Mouse (Mus musculus): ENCODE data around the gene CK137956.

The CK137956 gene

GRCm38 (mm10) chr4:127970901-127971868, at the start of gene CK137956:
Gene CK137956, minus strand, starts transcription at chr4:127970951.
- DNase-seq: no peak

- peak; percentile 57 to 62 for DNase-seq
These were observed 48.7 kb upstream of the CK137956 start for GRCm38 (mm10) chr4:128019465-128019864.

DNA sequence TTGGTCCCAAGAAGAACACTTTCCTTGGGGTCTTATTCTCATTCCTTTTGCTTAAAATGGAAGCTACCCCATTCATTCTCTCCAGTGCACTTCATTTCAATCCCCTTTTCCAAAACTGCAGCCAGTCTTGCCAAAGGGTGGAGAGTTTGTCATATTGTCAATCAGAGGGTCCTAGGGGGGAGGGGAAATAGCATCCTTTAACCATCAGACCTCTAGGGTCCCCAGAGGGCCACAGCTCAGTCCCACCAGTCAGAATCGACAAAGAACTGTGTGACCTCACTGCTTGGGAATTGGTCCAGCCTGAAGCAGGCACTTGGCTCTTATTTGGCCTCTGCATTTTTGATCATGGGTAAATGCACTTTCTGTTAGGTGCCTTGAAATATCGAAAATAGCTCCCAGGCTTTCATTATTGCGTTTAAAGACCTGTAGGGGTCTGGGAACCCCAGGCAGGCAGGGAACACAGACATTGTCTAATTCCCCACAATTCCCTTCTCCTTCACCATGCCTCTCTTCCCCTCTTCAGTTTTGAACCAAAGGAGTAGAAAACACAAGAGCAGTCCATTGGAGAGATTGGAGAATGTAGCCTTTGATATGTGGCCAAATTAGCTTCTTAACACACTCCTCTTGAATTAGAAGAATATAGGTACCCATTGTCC, 34.2 kb upstream of the CK137956 start:
- no peak for DNase-seq

DNA sequence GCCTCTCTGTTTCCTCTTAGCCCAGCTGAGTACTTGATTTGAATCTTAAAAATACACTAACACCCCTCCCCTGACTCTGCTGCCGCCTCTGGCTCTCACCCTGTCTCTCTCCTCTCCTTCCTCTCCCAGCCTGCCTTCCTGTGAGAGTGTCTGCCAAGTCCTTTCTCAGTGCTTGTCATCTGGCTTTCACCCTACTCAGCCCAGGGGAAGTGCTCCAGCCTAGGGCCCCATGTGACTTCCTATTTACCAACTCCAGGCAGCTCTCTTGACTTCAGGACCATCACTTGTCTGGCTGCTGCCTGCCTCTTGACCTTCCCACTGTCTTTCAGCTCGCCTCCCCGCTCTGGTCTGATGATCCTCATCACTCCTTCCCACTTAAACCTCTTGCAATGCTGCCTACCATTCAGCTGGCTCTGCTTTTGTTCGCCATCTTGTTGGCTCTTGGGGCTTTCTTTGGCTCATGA, 31.9 kb upstream of the CK137956 start:
- peak in 1 of 2 experiments; percentile 35 for DNase-seq

GRCm38 (mm10) chr4:127999281-127999680, 28.5 kb upstream of the CK137956 start:
- DNase-seq: no peak

DNA sequence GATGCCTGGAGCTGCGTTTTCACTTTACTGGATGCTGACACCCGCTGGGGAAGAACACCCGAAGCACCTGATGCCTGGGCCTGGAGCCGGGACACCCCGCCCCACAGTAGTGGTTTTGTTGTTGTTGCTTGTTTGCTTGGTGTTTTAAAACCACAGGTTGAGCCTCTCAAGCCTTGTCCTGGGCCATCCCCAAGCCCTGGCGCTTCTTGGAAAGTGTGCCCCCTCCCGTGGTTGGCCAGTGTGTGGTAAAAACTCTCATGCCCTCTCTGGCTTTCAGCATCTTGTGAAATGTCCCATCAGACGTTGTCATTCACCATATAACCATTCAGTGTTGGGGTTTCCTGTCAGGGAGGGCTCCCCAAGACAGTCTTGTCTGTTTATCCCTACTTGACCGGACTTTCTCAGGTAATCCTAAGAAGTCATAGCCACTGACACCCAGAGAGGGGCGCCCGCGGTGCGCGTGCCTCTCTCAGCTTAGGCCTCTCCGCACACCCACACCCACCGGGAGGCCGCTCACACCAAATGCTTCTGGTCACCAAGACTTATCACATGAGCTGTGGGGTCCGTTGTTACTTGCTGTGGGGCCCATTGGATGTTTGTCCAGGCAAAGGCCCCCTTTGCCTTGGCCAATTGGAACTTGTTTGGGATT, 18.7 kb upstream of the CK137956 start:
- peak; percentile 77 to 79 for DNase-seq

DNA sequence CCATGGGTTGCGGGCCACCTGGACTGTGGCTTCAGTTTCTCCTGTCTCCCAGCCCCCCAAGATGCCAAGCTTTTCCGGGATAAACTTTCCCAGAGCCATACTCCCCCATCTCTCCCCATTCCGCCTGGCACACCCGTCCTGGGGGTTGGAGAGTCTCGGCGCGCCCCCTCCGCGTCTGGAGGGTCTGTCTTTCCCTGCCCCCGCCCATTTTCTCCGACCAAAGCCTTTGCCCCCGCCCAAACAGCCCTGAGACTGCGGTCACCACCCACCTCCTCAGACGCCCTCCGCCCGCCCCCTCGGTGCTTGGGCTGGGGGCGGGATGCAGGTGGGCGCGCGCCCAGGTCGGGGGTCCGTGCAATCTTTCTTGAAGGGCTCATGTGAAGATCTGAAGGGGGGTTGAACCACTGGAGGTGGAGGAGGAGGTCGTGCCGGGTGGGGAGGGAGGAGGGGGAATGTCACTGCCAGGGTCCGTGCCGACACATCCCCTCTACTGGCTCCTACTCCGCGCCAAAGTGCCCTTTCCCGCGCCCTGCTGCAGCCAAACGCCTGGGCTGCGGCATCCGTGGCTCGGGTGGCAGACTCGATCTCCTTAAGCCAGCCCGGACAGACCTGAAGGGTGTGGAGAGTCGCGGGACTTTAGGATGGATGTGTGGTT, 17.9 kb upstream of the CK137956 start:
- DNase-seq: peak; percentile 26 to 37

DNA sequence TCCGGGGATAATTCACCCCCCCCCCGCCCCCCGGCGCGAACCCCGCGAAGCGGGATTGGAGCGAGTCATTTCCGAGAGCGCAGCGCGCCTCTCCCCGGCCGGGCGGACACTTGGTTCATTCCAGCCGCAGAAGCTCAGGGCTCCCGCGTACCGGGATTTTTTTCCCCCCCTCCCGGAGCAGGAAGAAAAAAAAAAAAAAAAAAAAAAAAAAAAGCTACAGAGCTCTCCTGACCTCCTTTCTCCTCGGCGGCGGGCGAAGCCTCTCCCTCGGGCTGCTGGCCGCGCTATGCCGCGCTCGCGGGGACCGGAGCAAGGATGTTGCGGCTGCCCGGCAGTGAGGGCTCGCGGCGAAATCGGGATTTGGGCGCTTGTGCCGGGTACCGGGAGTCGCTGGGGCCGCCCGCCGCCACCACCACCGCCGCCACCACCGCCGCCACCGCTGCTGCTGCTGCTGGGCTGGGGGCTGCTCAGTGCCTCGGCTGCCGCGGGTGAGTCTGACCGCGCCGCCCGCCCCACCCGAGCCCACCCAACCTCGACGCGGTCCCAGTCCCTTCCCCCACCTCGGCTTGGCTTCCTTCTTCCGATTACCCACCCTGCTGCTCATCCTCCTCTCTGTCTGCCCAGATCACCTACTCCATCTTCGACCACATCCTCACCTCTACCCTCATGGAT, 17.2 kb upstream of the CK137956 start, which contains the start of gene Csmd2:
Gene Csmd2 (plus strand): TSS at position 74 of the 672 bp plus-strand sequence.
- peak; percentile 72 to 78 for DNase-seq

- DNase-seq: peak in 1 of 2 experiments; percentile 37
These were observed 16.5 kb upstream of the CK137956 start for GRCm38 (mm10) chr4:127987270-127987669.

- DNase-seq: peak; percentile 23 to 27
These were observed 15.8 kb upstream of the CK137956 start for GRCm38 (mm10) chr4:127986491-127987075.

DNA sequence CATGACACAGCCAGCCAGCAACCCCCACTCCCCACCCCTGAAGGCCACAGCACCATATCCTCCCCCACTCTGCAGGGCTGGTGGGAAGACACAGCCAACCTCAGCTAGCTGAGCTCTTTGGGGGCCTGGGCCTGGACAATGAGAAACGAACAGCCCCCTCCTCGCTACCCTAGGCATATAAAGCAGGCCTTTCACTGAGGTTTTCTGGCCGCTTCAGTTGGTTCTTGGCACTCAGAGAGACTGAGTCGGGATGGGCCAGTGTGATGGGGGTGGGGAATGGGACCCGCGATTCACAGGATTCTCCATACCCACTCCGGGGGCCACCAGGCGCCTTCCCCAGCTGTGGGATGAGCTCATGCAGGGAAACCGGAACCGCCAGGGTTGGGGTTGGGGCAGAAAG, 15.1 kb upstream of the CK137956 start:
- peak in 1 of 2 experiments; percentile 26 for DNase-seq

DNA sequence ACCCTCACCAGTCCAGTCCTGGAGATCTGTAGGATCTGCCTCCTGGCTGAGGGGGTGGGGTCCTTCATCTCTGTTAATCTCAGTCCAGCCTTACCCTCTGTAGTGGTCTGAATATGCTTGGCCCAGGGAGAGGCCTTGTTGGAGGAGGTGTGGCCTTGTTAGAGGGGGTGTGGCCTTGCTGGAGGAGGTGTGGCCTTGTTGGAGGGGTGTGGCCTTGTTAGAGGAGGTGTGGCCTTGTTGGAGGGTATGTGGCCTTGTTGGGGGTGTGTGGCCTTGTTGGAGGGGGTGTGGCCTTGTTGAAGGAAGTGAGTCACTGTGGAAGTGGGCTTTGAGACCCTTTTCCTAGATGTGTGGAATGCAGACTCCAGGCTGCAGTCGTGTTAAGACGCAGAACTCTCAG, 13.7 kb upstream of the CK137956 start:
- DNase-seq: no peak

DNA sequence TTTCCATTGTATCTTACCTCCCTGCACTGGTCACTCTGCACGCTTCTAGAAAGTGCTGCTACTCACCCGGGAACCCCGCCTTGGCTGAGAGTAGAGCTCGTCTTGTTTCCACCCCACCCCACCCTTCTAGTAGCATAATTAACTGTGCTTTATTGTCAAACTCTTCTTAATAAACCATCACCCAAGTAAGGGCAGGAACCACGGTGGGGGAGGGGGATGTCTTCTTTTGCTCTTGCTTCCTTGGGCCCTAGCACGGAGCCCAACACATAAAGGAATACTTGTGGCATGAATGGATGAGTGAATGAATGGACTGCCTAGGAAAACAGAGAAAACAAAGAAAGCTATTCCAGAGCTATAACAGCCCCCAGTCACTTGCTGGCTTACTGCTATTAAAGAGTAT, 10.4 kb upstream of the CK137956 start:
- DNase-seq: no peak

- no peak for DNase-seq
These were observed 2.2 kb upstream of the CK137956 start for GRCm38 (mm10) chr4:127972976-127973375.

DNA sequence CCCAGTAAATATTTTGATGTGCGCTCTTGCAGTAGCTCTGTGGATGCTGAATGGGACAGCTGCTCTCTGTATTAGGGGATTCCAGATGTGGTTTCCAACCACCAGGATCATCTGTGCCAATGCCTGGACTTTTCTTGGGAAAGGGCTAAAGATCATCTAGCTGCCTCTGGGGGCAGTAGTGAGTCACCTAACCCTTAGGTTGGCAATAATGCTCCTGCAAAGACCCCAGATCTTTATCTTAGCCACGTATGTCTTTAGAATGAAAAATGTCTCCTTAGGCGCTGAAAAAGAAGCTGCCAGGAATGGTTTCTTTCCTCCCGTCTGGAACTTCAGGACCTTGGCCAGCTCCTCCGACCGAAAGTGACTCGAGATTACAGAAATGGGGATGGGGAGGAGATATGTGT, 731 bp downstream of the CK137956 start:
- DNase-seq: peak; percentile 32 to 52

GRCm38 (mm10) chr4:127969101-127969500, 1.6 kb downstream of the CK137956 start:
- DNase-seq: peak; percentile 81 to 91

DNA sequence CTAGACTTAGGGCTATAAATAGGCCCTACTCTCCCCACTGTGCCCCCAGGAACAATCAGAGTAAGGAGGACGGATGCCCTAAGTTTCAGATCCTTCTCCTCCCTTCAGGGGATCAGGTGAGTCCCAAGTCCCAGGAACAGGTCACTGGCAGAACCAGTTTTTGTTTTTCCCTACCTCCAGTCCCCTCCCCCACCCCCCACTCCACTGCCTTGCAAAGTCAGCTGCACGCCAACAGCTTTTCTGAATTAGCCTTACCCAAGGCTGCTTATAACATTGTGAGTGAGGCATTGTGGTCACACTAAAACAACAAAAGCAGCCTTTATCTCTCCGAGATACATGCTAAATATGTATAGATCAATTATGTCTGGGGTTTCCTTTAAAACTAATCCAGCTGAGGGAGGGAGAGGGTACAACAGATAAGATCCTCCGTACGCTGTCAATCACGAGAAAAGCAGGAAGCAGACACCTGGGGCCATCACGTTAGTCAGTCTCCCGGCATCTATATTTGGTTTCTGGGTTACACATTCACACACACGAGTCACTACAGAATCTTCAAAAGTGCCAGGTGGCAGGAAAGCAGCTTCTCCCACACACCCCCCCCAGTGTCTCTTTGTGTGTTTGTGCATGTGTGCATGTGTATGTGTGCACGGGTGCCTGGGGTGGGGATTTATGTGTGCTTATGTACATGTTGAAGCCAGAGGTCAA, 17.6 kb downstream of the CK137956 start:
- no peak for DNase-seq

DNA sequence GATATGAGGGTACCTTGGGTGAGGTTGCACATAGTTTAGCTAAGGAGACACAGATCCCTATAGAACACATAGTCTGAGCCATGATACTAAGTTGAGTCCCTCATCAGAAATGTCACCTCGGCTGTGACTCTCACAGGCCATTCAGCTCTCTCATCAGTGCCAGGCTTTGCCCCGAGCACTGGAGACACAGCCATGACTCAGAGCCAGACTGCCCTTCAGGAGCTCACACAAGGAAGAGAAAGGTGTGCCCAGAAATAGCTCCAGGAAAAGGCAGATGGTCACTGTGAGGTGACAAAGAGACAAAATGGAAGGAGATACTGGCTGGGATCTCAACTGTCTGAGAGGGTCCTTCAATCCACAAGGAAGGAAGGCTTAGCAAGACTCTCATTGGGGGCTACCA, 23.1 kb downstream of the CK137956 start:
- peak; percentile 72 to 79 for DNase-seq

- peak; percentile 14 to 17 for DNase-seq
These were observed 33.3 kb downstream of the CK137956 start for GRCm38 (mm10) chr4:127937474-127937873.

- peak; percentile 42 to 61 for DNase-seq
These were observed 35.4 kb downstream of the CK137956 start for GRCm38 (mm10) chr4:127935369-127935768.

DNA sequence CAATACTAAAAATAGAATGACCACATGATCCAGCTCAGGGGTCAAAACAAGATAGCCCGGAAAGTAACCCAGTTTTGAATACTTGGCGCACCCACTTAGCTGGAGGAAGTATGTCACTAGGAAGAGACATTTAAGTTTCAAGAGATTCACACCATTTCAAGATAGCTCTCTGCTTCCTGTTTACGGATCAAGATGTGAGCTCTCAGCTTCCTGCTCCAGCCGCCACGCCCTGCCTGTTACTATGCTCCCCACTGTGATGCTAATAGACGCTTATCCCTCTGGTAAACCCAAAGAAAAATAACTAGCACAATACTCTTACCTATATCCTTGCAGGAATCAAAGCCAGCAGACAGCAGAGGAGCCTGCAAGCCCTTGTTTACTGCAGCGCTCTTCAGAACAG, 57.2 kb downstream of the CK137956 start:
- DNase-seq: no peak
